Mouse (Mus musculus) lung, adult 2 months (tissue): ENCODE data around the gene Cytip. TPM values are rescaled to one million over a fixed set of nuclear protein-coding genes. Genes with fewer than 3 reads are reported as not detected.

Experiments
- DNase-seq: peaks from one replicate; pipeline ENCODE4 v3.0.0; 2022
- H3K4me1 ChIP-seq: fragments of 200-500 bp; 2 replicates; pipeline ENCODE4 v1.6.1; 2011; ENCODE audit warnings: low read length; ENCODE audit not compliant: control insufficient read depth, insufficient read depth
- H3K4me3 ChIP-seq: fragments of 200-500 bp; replicated peaks from 2 replicates; pipeline ENCODE3; 2011; ENCODE audit warnings: low read depth, mild to moderate bottlenecking, control low read depth, low read length; ENCODE audit errors: extremely low read depth
- CTCF ChIP-seq: fragments of 200-500 bp; IDR thresholded peaks from 2 replicates; pipeline ENCODE4 v1.5.1; 2011; ENCODE audit warnings: mild to moderate bottlenecking, low read length, control low read depth; ENCODE audit not compliant: insufficient read depth
- POLR2A ChIP-seq: fragments of 200-500 bp; IDR thresholded peaks from 2 replicates; pipeline ENCODE4 v1.6.1; 2011; ENCODE audit warnings: low read depth, mild to moderate bottlenecking, control low read depth, low read length, borderline replicate concordance; ENCODE audit errors: extremely low read depth
- WGBS: fragments of 180-500 bp; shearing (Covaris S2); methylation state at CpG from one replicate; pipeline ENCODE4 v1.1.7; 2018; 5-methylcytosine and 5-hydroxymethylcytosine counted together
- polyA plus RNA-seq: library from polyadenylated mRNA; depleted of rRNA; stranded (reverse); fragments of >200 nt; gene quantifications from 2 replicates; pipeline ENCODE4 v1.2.3, GENCODE M21; 2012

Gene Cytip
- polyA plus RNA-seq, 1 experiment: 71.2 TPM

GRCm38 (mm10) chr2:58184197-58184596, 11.1 kb downstream of the Cytip start:
- 50% methylated on average over 2 of the region's 2 CpGs for WGBS

GRCm38 (mm10) chr2:58183658-58184057, 11.7 kb downstream of the Cytip start:
- H3K4me3 ChIP-seq: no peak overlapping the region
- WGBS: 71% methylated on average over 2 of the region's 2 CpGs
- peaks cover 2% of the 10 kb centered on the region; the same call in 1 of the 2 replicates for H3K4me1 ChIP-seq
- no peak for DNase-seq
- TF ChIP-seq POLR2A (no peak), CTCF (no peak)

More at GRCm38 (mm10) chr2:58184197-58184596, 11.1 kb downstream of the Cytip start:
- DNase-seq: no peak
- no peak overlapping the region for H3K4me3 ChIP-seq
- TF ChIP-seq CTCF (no peak), POLR2A (no peak)
- H3K4me1 ChIP-seq: peaks cover 2% of the 10 kb centered on the region

GRCm38 (mm10) chr2:58180776-58181175, 14.6 kb downstream of the Cytip start:
- WGBS: 24% methylated on average over 1 of the region's 1 CpGs
- H3K4me1 ChIP-seq: peaks cover 4% of the 10 kb centered on the region; the same call in 1 of the 2 replicates
- TF ChIP-seq CTCF (no peak), POLR2A (no peak)
- no peak overlapping the region for H3K4me3 ChIP-seq
- no peak for DNase-seq

GRCm38 (mm10) chr2:58179056-58179455, 16.3 kb downstream of the Cytip start:
- no peak for DNase-seq
- H3K4me1 ChIP-seq: peaks cover 6% of the 10 kb centered on the region
- WGBS: 31% methylated on average over 1 of the region's 1 CpGs
- TF ChIP-seq POLR2A (no peak), CTCF (no peak)
- no peak overlapping the region for H3K4me3 ChIP-seq

GRCm38 (mm10) chr2:58175392-58176291, 19.7 kb downstream of the Cytip start:
- TF ChIP-seq POLR2A (no peak), CTCF (no peak)
- no peak overlapping the region for H3K4me3 ChIP-seq
- DNase-seq: no peak
- H3K4me1 ChIP-seq: peaks cover 6% of the 10 kb centered on the region
- WGBS: 41% methylated on average over 8 of the region's 8 CpGs

- DNase-seq: no peak
- TF ChIP-seq CTCF (no peak), POLR2A (no peak)
- 58% methylated on average over 9 of the region's 9 CpGs for WGBS
- peaks cover 6% of the 10 kb centered on the region for H3K4me1 ChIP-seq
- H3K4me3 ChIP-seq: no peak overlapping the region
Observed at GRCm38 (mm10) chr2:58174476-58175286, 20.7 kb downstream of the Cytip start.

GRCm38 (mm10) chr2:58172963-58173362, 22.4 kb downstream of the Cytip start:
- no peak for DNase-seq
- H3K4me3 ChIP-seq: no peak overlapping the region
- 73% methylated on average over 3 of the region's 3 CpGs for WGBS
- peaks cover 4% of the 10 kb centered on the region for H3K4me1 ChIP-seq
- no peak for TF ChIP-seq POLR2A
- TF ChIP-seq CTCF: no peak

- Histone ChIP-seq H3K4me1 (no peaks in the 10 kb centered on the region), H3K4me3 (no peak overlapping the region)
- TF ChIP-seq CTCF (no peak), POLR2A (no peak)
- no peak for DNase-seq
- 86% methylated on average over 2 of the region's 2 CpGs for WGBS
Observed at GRCm38 (mm10) chr2:58169173-58169572, 26.2 kb downstream of the Cytip start.

- peaks cover 4% of the 10 kb centered on the region; the same call in 1 of the 2 replicates for H3K4me1 ChIP-seq
- TF ChIP-seq POLR2A (no peak), CTCF (no peak)
- H3K4me3 ChIP-seq: no peak overlapping the region
- no peak for DNase-seq
- 80% methylated on average over 3 of the region's 3 CpGs for WGBS
Observed at GRCm38 (mm10) chr2:58167654-58168053, 27.7 kb downstream of the Cytip start.

GRCm38 (mm10) chr2:58166764-58167163, 28.6 kb downstream of the Cytip start:
- peaks cover 4% of the 10 kb centered on the region; the same call in 1 of the 2 replicates for H3K4me1 ChIP-seq
- H3K4me3 ChIP-seq: no peak overlapping the region
- TF ChIP-seq POLR2A (no peak), CTCF (no peak)
- no peak for DNase-seq
- WGBS: 54% methylated on average over 2 of the region's 2 CpGs
